9 mouse cellular contexts compared by ENCODE assay signal in the genomic region with DNA sequence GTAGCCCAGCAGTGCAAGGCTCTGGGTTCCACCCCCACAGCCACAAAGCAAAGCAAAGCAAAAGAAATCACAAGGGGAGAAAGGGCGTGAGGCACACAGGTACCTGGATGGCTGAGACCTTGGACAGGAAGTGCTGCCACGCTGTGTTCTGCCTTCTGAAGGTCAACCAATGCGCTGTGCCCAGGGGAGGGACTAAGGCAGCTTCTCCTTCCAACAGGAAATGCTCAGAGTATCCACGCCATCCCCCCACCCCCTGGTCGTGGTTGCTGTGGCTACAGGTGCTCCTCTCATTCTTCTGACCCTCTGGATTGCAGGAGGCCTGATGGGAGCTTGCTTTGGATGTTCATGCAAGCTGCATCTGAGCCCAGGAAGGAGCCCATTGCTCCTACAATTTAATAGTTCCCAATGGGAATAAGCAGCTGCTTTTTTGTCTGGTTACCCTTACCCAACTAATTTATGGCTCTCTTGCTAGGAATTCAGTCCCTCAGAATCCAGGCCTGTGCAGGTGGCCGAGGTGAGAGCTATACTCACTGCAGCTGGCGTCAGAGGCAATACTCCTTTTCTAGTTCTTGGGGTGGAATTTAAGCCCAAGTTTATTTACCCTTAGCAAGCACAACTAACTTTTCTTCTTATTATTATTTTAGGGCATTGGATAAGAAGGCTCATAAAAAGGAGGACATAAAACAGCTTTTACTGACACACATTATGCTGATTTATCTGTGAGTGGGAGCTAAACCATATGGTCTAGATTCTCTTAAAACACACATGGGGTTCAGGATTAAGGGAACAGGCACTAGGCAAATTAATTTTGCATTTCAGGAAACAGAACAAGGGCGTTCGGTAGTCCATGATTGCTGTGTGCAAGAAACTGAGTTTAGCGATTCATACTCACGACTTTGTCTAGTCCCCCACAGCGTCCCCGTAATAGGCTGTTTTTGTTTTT.
DNase-seq lines count a peak whose midpoint lies in the region; ATAC-seq and TF ChIP-seq lines count a peak whose summit lies in the region.
"Had no signal": no experiment of that assay in that cellular context is flagged by ENCODE, and none has a peak within 500 bp of the region (broad histone marks: within the 10 kb centered on the region; RNA-seq: fewer than 3 reads in every experiment).

No protein-coding gene starts in this region.

- TF ChIP-seq CTCF in lung, embryonic 14.5 days (IDR thresholded peaks at IDR 0.05; ENCODE audit: low read depth) = no peak
- TF ChIP-seq CTCF in MEL (IDR thresholded peaks at IDR 0.05 in 2 of 3, conservative IDR thresholded peaks at IDR 0.05 in 1 of 3; ENCODE audit: control insufficient read depth in 1 of 3, insufficient read depth in 1 of 3, low read depth in 2 of 3, low read length in 3 of 3, poor library complexity in 1 of 3, severe bottlenecking in 1 of 3) = no peak

- no peaks in the 10 kb centered on the region for H3K27me3 ChIP-seq in lung, embryonic 14.5 days (ENCODE audit: insufficient read depth, low read length)
- H3K27me3 ChIP-seq in MEL (ENCODE audit: control insufficient read depth in 1 of 2, insufficient read depth in 2 of 2, low read length in 2 of 2) = no peaks in the 10 kb centered on the region; a peak in 2 of 4 replicates
- no peaks in the 10 kb centered on the region for H3K27me3 ChIP-seq in intestine, embryonic 16.5 days (replicated peaks; ENCODE audit: control insufficient read depth, insufficient read depth, low read length)
- H3K27me3 ChIP-seq: liver, embryonic 13.5 days had no signal

- H3K9ac ChIP-seq in lung, embryonic 14.5 days = no peak overlapping the region
- no peak overlapping the region for H3K9ac ChIP-seq in MEL (ENCODE audit: control insufficient read depth, low read depth, low read length, poor library complexity, severe bottlenecking)
- H3K9ac ChIP-seq in intestine, embryonic 16.5 days (ENCODE audit: low read depth, low read length) = no peak overlapping the region
- H3K9ac ChIP-seq: liver, embryonic 13.5 days had no signal

- no peak for TF ChIP-seq EP300 in MEL (IDR thresholded peaks at IDR 0.05; ENCODE audit: low read depth in 1 of 2, low read length in 2 of 2)

- H3K36me3 ChIP-seq in lung, embryonic 14.5 days (ENCODE audit: insufficient read depth) = no peaks in the 10 kb centered on the region
- no peaks in the 10 kb centered on the region for H3K36me3 ChIP-seq in MEL (ENCODE audit: control insufficient read depth in 1 of 2, insufficient read depth in 2 of 2, low read length in 2 of 2)
- H3K36me3 ChIP-seq in intestine, embryonic 16.5 days (ENCODE audit: control insufficient read depth, insufficient read depth, low read length) = no peaks in the 10 kb centered on the region
- H3K36me3 ChIP-seq: liver, embryonic 13.5 days had no signal

- H3K4me3 ChIP-seq in lung, embryonic 14.5 days (ENCODE audit: low read depth, low read length) = no peak overlapping the region
- no peak overlapping the region for H3K4me3 ChIP-seq in MEL (ENCODE audit: control insufficient read depth in 1 of 2, insufficient read depth in 1 of 2, low read depth in 2 of 2, low read length in 2 of 2)
- no peak overlapping the region for H3K4me3 ChIP-seq in intestine, embryonic 16.5 days (ENCODE audit: low read length)
- H3K4me3 ChIP-seq: liver, embryonic 13.5 days had no signal

- no peaks in the 10 kb centered on the region for H3K79me2 ChIP-seq in MEL (ENCODE audit: control insufficient read depth, insufficient read depth, low read length, poor library complexity)

- no peak for TF ChIP-seq POLR2A in MEL (IDR thresholded peaks at IDR 0.05; ENCODE audit: control insufficient read depth in 1 of 2, insufficient read depth in 1 of 2, low read depth in 1 of 2, low read length in 2 of 2, poor library complexity in 1 of 2)

- 59% methylated on average over 13 of the region's 13 CpGs for WGBS in lung, embryonic 14.5 days
- WGBS in intestine, embryonic 16.5 days = 61% methylated on average over 13 of the region's 13 CpGs

- H3K4me1 ChIP-seq in lung, embryonic 14.5 days (ENCODE audit: insufficient read depth) = 0 out of 2 replicates have a peak, but pooled peaks cover 2% of the 10 kb centered on the region
- no peaks in the 10 kb centered on the region for H3K4me1 ChIP-seq in MEL (ENCODE audit: control insufficient read depth in 1 of 2, insufficient read depth in 2 of 2, low read length in 2 of 2)
- H3K4me1 ChIP-seq in intestine, embryonic 16.5 days (ENCODE audit: control insufficient read depth, insufficient read depth, low read length) = 0 out of 2 replicates have a peak, but pooled peaks cover 5% of the 10 kb centered on the region
- H3K4me1 ChIP-seq: liver, embryonic 13.5 days had no signal

- DNase-seq in lung, embryonic 14.5 days = peak; percentile 57
- no peak for DNase-seq in lung, adult 18-20 months
- peak; percentile 8 for DNase-seq in MEL (ENCODE audit: low read depth, low spot score)
- no peak for DNase-seq in heart, adult 11 months
- no peak for DNase-seq in heart, adult 18-20 months
- DNase-seq in Muller cell, postnatal 12 days (ENCODE audit: inconsistent ontology term) = no peak
- DNase-seq: liver, embryonic 13.5 days had no signal

- H3K27ac ChIP-seq in lung, embryonic 14.5 days (ENCODE audit: low read depth) = no peak overlapping the region
- H3K27ac ChIP-seq in MEL (ENCODE audit: control insufficient read depth, low read depth, low read length) = no peak overlapping the region
- H3K27ac ChIP-seq in intestine, embryonic 16.5 days (ENCODE audit: low read length) = no peak overlapping the region
- H3K27ac ChIP-seq: liver, embryonic 13.5 days had no signal

- H3K4me2 ChIP-seq in lung, embryonic 14.5 days = no peak overlapping the region
- H3K4me2 ChIP-seq in intestine, embryonic 16.5 days (ENCODE audit: low read depth, low read length) = no peak overlapping the region
- H3K4me2 ChIP-seq: liver, embryonic 13.5 days had no signal

- peak; percentile 47; the same call in 1 of the 2 replicates for ATAC-seq in lung, embryonic 14.5 days (ENCODE audit: insufficient read depth)
- ATAC-seq in intestine, embryonic 16.5 days = peak; percentile 81; the same call in 1 of the 2 replicates
- peak; percentile 20; the same call in 1 of the 2 replicates for ATAC-seq in megakaryocyte progenitor cell, adult 5-6 weeks (replicated peaks; ENCODE audit: poor library complexity)

- H3K9me3 ChIP-seq in lung, embryonic 14.5 days (ENCODE audit: low read depth, low read length) = no peaks in the 10 kb centered on the region
- H3K9me3 ChIP-seq in MEL (replicated peaks; ENCODE audit: insufficient read depth, low read length) = no peaks in the 10 kb centered on the region
- H3K9me3 ChIP-seq in intestine, embryonic 16.5 days (ENCODE audit: control insufficient read depth, low read length) = no peaks in the 10 kb centered on the region
- H3K9me3 ChIP-seq: liver, embryonic 13.5 days had no signal

- no peak for TF ChIP-seq RAD21 in MEL (IDR thresholded peaks at IDR 0.05; ENCODE audit: low read depth, low read length)

TF ChIP-seq in MEL, 35 proteins besides CTCF, POLR2A, EP300 and RAD21:
- TF ChIP-seq RCOR1 (IDR thresholded peaks at IDR 0.05; ENCODE audit: low read depth, low read length) (no peak), MAX (IDR thresholded peaks at IDR 0.05; ENCODE audit: low read length) (no peak)

Comparison
In these comparisons a context has a peak if more than half of its experiments do, and no peak if none do; other contexts are left out.
1. DNase-seq: peak in lung, embryonic 14.5 days (single experiment) and MEL (single experiment); none in lung, adult 18-20 months (0 of 2), heart, adult 11 months (single experiment), heart, adult 18-20 months (0 of 2) and Muller cell, postnatal 12 days (single experiment).
2. ATAC-seq: peak in every context shown above with its lines; median percentile 81 in intestine, embryonic 16.5 days; 47 in lung, embryonic 14.5 days; 20 in megakaryocyte progenitor cell, adult 5-6 weeks.